Mouse (Mus musculus) thymus, postnatal 0 days (tissue): Measurements from ENCODE around the gene Wdr45b. TPM values are rescaled to one million over a fixed set of nuclear protein-coding genes. Genes with fewer than 3 reads are reported as not detected.
"Not testable (repeated sequence)": the region's sequence is repeated elsewhere in the genome, so short reads cannot be mapped to it uniquely, and the experiment has no call there.

Experiments
- DNase-seq: peaks from one replicate; pipeline ENCODE4 v3.0.0-alpha.2; 2015; ENCODE audit warnings: low spot score
- polyA plus RNA-seq: library from polyadenylated mRNA; unstranded; fragments of >200 nt; fragmentation: Nextera tagmentation; extraction: Ambion mirVana; gene quantifications from 2 replicates; pipeline ENCODE4 v1.2.1, GENCODE M21; 2015

Wdr45b gene
- polyA plus RNA-seq, result 57.6 and 58.9 TPM in 2 replicates

DNA sequence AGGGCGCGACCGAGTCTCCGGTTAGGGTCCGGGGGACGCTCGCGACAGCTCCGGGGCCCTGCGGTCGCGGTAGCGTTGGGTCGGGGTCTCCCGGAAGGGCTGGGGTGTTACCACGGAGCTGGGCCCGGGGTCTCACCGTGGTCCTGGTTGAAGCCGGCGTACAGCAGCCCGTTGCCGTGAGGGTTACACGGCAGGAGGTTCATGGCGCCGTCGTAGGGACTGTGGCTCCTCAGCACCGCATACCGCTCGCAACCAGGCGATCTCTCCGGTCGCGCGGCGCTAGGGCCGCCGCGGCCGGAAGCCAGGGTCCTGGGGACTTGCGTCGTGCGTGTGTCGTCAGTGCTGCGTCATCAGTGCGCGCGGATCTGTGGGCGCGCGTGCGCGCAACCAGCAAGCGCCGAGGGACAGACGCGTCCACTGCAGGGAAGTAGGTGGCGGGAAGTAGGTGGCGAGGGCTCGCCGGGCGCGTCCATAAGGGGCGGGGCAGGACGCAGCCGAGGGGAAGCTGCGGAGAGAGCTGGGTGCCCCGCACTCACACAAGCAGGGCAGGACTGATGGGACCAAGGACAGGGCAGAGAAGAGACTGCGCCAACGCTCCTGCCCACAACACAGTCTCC, at the start of gene Wdr45b:
TSS of gene Wdr45b (minus strand) at position 355 of the 617 bp plus-strand sequence.
- DNase-seq, result peak; percentile 98

DNA sequence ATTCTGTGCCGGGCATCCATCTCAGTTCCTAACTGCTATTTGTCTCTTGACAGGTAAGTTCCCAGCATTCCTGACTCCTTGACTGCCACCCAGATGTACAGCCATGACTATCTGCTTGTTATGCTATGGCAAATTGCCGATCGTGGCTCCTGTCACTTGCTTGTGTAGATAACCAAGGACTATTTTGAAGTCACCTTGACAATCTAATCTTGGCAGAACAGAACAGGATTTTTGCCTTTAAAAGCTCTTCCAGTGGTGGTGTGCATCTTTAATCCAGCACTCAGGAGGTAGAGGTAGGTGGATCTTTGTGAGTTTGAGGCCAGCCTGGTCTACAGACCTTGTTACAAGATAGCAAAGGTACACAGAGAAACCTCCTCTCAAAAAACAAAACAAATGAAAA, 38.2 kb upstream of the Wdr45b start:
- no peak for DNase-seq

GRCm38 (mm10) chr11:121390793-121391192, 36.5 kb upstream of the Wdr45b start:
- no peak for DNase-seq

DNA sequence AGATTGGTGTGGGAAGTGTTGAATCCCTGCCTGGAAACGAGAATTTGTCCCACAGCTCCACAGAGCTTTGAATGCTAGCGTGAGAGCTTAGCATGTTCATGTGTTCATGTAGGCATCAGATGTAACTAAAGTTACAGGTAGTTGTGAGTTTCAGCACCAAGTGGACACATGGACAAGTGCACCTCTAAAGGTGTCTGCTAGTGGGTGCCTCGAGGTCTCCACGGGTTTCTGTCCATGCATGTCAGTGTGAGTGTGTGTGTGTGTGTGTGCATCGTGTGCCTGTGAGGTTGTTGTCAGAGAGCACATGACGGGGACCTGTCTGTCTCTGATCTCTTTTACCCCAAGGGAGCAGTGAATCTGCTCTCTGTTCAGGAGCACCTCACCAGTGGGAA, 34.3 kb upstream of the Wdr45b start:
- no peak for DNase-seq

- peak; percentile 77 for DNase-seq
Measured at GRCm38 (mm10) chr11:121387750-121388553, 33.7 kb upstream of the Wdr45b start, which contains the start of gene Rab40b. Gene Rab40b (minus strand): TSS chr11:121388251.

DNA sequence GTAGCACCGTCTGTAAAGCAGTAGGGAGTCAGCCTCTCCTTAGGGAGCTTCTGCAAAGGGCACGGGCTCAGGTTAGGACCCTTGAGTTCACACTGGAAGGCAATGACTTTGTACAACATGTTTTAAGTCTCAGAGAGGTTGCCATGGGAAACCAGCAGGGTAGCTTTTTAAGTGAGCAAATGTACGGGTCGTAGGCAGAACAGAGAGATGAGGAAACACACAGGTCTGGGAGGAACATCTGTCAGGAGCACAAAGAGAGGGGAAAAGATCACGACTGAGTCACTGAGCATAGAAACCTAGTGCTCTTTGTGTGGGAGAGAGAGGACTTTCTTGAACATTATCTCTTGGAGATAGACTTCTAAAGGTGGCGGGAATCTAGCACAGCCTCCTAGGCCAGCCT, 26.0 kb upstream of the Wdr45b start:
- no peak for DNase-seq

- no peak for DNase-seq
Measured at GRCm38 (mm10) chr11:121378644-121379043, 24.4 kb upstream of the Wdr45b start.

GRCm38 (mm10) chr11:121373305-121373704, 19.1 kb upstream of the Wdr45b start:
- no peak for DNase-seq

- DNase-seq, result no peak
Measured at GRCm38 (mm10) chr11:121370337-121370994, 16.2 kb upstream of the Wdr45b start.

GRCm38 (mm10) chr11:121369622-121370021, 15.4 kb upstream of the Wdr45b start:
- DNase-seq, result peak; percentile 41

GRCm38 (mm10) chr11:121368731-121369130, 14.5 kb upstream of the Wdr45b start:
- no peak for DNase-seq

DNA sequence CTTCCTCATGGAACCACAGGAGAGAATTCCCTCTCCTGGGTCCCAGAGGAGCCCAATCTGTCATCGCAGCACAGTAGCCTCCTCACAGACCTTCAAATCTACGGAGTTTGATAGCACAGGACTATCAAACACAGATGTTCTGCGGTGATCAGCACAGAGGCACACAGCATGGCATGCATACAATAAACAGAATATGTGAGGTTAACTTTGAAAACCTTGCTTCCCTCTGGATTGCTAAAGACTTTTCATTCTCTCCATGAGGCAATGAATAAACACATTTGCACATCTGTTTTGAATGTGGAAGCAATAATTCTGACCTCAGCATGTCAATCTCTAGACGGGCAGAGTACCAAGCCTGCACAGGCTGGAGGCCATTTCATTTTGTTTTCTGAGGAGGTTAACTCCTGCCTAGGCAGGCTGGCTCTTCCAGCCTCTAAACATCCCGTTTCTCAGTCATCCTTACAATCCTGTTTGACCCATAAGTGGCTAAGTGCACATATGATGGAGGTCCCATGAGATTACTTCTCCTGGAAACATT, 13.0 kb upstream of the Wdr45b start:
- no peak for DNase-seq

- DNase-seq, result peak; percentile 50
Measured at GRCm38 (mm10) chr11:121362212-121362611, 8.0 kb upstream of the Wdr45b start.

- peak; percentile 65 for DNase-seq
Measured at GRCm38 (mm10) chr11:121353326-121354090, 737 bp downstream of the Wdr45b start.

- not testable (repeated sequence) for DNase-seq
Measured at GRCm38 (mm10) chr11:121348727-121349126, 5.5 kb downstream of the Wdr45b start.

DNA sequence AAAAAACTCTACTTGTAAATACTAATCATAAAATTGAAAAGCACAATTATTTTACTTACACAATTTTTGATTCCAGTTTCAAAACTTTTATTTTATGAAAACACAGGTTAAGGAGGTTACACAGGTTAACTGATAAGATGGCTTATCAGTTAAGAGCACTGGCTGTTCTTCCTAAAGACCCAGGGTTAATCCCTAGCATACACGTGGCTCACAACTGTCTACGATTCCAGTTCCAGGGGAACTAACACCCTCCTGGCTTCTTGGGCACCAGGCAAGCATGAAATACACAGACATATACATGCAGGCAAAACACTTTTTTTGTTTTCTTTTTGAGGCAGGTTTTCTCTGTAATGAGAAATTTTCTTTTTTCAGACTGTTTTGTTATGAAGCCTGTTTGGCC, 6.1 kb downstream of the Wdr45b start:
- DNase-seq, result no peak

- DNase-seq, result no peak
Measured at GRCm38 (mm10) chr11:121347036-121347435, 7.2 kb downstream of the Wdr45b start.

DNA sequence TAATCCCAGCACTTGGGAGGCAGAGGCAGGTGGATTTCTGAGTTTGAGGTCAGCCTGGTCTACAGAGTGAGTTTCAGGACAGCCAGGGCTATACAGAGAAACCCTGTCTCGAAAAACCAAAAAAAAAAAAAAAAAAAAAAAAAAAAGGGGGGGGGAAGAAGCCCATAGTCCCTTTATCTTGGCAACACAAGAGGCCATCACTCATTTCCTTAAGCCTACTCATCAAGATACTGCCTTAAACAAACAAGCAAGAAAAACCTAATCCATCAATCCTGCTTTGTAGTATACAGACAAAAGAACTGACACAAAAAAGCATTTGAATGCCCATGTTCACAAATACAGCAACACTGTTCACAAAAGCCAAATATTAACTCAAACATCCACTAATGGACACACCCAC, 11.8 kb downstream of the Wdr45b start:
- not testable (repeated sequence) for DNase-seq

GRCm38 (mm10) chr11:121340287-121340686, 14.0 kb downstream of the Wdr45b start:
- DNase-seq, result no peak

- no peak for DNase-seq
Measured at GRCm38 (mm10) chr11:121339647-121340046, 14.6 kb downstream of the Wdr45b start.

DNA sequence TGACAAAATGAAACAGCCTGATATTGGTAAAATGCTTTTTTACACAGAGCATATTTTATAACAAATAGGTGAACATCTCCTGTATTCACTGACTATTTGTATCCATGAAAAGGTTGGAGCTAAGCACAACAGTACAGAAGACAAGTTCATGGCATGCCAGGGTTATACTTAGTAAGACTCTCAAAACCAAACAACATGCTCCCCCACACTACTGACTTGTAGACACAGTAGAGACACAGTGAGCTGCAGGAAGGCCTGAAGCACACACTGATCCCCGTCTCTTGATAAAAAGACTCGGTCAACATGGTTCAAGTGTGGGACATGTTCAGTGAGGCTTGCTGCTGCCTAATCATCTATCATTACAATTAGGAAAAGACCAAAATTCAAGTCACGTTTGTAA, 22.6 kb downstream of the Wdr45b start:
- no peak for DNase-seq
